Mouse (Mus musculus) lung, adult 2 months (tissue): Measurements from ENCODE around the gene Cp. TPM values are rescaled to one million over a fixed set of nuclear protein-coding genes. Genes with fewer than 3 reads are reported as not detected.

ENCODE experiments used
- DNase-seq: peaks from one replicate; pipeline ENCODE4 v3.0.0; 2022
- H3K4me1 ChIP-seq: fragments of 200-500 bp; 2 replicates; pipeline ENCODE4 v1.6.1; 2011; ENCODE audit warnings: low read length; ENCODE audit not compliant: control insufficient read depth, insufficient read depth
- H3K4me3 ChIP-seq: fragments of 200-500 bp; replicated peaks from 2 replicates; pipeline ENCODE3; 2011; ENCODE audit warnings: low read depth, mild to moderate bottlenecking, control low read depth, low read length; ENCODE audit errors: extremely low read depth
- CTCF ChIP-seq: fragments of 200-500 bp; IDR thresholded peaks from 2 replicates; pipeline ENCODE4 v1.5.1; 2011; ENCODE audit warnings: mild to moderate bottlenecking, low read length, control low read depth; ENCODE audit not compliant: insufficient read depth
- POLR2A ChIP-seq: fragments of 200-500 bp; IDR thresholded peaks from 2 replicates; pipeline ENCODE4 v1.6.1; 2011; ENCODE audit warnings: low read depth, mild to moderate bottlenecking, control low read depth, low read length, borderline replicate concordance; ENCODE audit errors: extremely low read depth
- WGBS: fragments of 180-500 bp; shearing (Covaris S2); methylation state at CpG from one replicate; pipeline ENCODE4 v1.1.7; 2018; 5-methylcytosine and 5-hydroxymethylcytosine counted together
- polyA plus RNA-seq: library from polyadenylated mRNA; depleted of rRNA; stranded (reverse); fragments of >200 nt; gene quantifications from 2 replicates; pipeline ENCODE4 v1.2.3, GENCODE M21; 2012; rRNA removed

The Cp gene
- polyA plus RNA-seq, 1 experiment: 47.8 TPM

GRCm38 (mm10) chr3:20057306-20058196 lies 100.7 kb downstream of the Cp start, which contains the start of gene Hltf:
Hltf (plus strand) TSS chr3:20057811.
- Histone ChIP-seq H3K4me3 (peak within 1 kb of the TSS; percentile 84), H3K4me1 (0 out of 2 replicates have a peak, but pooled peaks cover 2% of the 10 kb centered on the region)
- under 1% methylated on average over 51 of the region's 54 CpGs for WGBS
- peak; percentile 97 for DNase-seq
- TF ChIP-seq CTCF (no peak), POLR2A (peak; percentile 73; the same call in 1 of the 2 replicates)

DNA sequence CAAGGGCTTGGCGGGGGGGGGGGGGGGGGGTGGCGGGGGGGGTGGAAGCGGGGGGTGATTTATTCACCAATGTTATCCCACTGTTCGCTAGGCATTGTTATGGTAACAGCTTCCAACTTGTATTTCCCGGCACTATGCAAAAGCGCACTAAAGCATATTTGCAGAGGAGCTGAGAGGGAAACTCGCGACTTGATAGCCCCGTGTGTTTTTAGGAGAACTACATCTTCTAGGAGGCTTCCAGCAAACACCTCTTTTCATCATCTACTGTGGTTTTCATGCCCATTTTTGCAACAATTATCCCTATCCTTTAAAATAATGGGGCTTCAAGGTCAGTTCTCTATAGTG lies 101.3 kb downstream of the Cp start:
- TF ChIP-seq CTCF: no peak
- no peak for TF ChIP-seq POLR2A
- peak overlapping the region; percentile 84 for H3K4me3 ChIP-seq
- DNase-seq: no peak
- WGBS: 0% methylated on average over 7 of the region's 9 CpGs
- 0 out of 2 replicates have a peak, but pooled peaks cover 2% of the 10 kb centered on the region for H3K4me1 ChIP-seq

Other genes starting within 250 kb of the Cp start
- gene Hps3, start 78.3 kb downstream of the Cp start, polyA plus RNA-seq: 19.5 and 46.7 TPM in 2 replicates
- 3.0 and 4.8 TPM in 2 replicates for gene Hltf, start 100.8 kb downstream of the Cp start, polyA plus RNA-seq
- gene Gyg, start 198.3 kb downstream of the Cp start, polyA plus RNA-seq: 52.8 and 99.0 TPM in 2 replicates